Mouse (Mus musculus) lung, postnatal 0 days (tissue): ENCODE results near the gene Large1.

Experiments
- CTCF ChIP-seq: IDR thresholded peaks from 2 replicates; pipeline ENCODE4 v1.5.1; 2016; ENCODE audit warnings: antibody characterized with exemption, mild to moderate bottlenecking
- EP300 ChIP-seq: IDR thresholded peaks from 2 replicates; pipeline ENCODE4 v1.6.1; 2016; ENCODE audit warnings: antibody characterized with exemption, mild to moderate bottlenecking, control low read depth

GRCm38 (mm10) chr8:73048136-73048535 is 305.2 kb downstream of the Large1 start:
- TF ChIP-seq EP300 (no peak), CTCF (no peak)
